Mouse (Mus musculus): ENCODE measurements at regions not wholly inside any gene's neighbourhood (a gene's known extent, or its start where the extent isn't known, plus 50 kb on each side); places are given as distances from the start of the nearest gene placed in this dataset.

DNA sequence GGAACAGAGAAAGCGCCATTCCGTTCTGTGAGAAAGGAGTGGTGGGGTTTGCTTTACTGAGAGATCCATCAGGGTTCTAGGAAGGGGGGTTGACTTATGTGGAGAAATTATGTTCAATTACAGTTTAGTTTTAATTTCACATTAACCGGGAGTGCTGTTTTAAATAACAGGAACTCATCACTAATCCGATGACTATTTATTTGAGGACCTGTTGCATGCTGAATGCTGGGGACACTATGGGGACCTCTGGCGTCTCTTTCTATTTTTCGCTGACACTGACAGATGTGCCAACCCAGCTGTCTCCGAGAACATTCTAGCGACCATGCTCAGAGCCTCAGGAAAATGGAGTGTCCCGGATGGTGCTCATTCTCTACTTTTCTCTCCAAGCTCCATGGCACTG, 86.6 kb downstream of the Fam76b start:
- TF ChIP-seq POLR2A (IDR thresholded peaks at IDR 0.05; ENCODE audit: extremely low read depth, insufficient read depth, low read length) (no peak), CTCF (IDR thresholded peaks at IDR 0.05; ENCODE audit: extremely low read depth, insufficient read depth, low read length) (no peak)
